Mouse (Mus musculus): ENCODE results near the gene Nubp1. TPM values are rescaled to one million over a fixed set of nuclear protein-coding genes. Genes with fewer than 3 reads are reported as not detected.
A peak's percentile ranks its signal among the peaks of the same experiment; 100 is the strongest.

Gene Nubp1
- polyA plus RNA-seq, 1 experiment from 2014 or later: 46.0 TPM

GRCm38 (mm10) chr16:10377286-10377685 lies 34.5 kb upstream of the Nubp1 start:
- Histone ChIP-seq H3K9ac (no peak overlapping the region), H3K9me3 (ENCODE audit: control insufficient read depth, low read length) (no peaks in the 10 kb centered on the region), H3K36me3 (replicated peaks; ENCODE audit: control insufficient read depth, insufficient read depth) (no peaks in the 10 kb centered on the region), H3K27me3 (ENCODE audit: control insufficient read depth, insufficient read depth, low read length) (no peaks in the 10 kb centered on the region), H3K4me1 (replicated peaks; ENCODE audit: control insufficient read depth, insufficient read depth, low read length) (peaks cover 10% of the 10 kb centered on the region; the same call in 1 of the 2 replicates), H3K4me2 (replicated peaks) (no peak overlapping the region), H3K4me3 (replicated peaks; ENCODE audit: low read length) (no peak overlapping the region), H3K27ac (no peak overlapping the region)
- ATAC-seq (ENCODE audit: low FRiP score): no peak
- 67% methylated on average over 1 of the region's 1 CpGs for WGBS
- DNase-seq (ENCODE audit: low spot score): no peak

- DNase-seq (ENCODE audit: low spot score) (no peak), ATAC-seq (ENCODE audit: low FRiP score) (no peak)
- H3K27ac ChIP-seq: no peak overlapping the region
- H3K4me1 ChIP-seq (replicated peaks; ENCODE audit: control insufficient read depth, insufficient read depth, low read length): peaks cover 6% of the 10 kb centered on the region; the same call in 1 of the 2 replicates
- no peaks in the 10 kb centered on the region for H3K36me3 ChIP-seq (replicated peaks; ENCODE audit: control insufficient read depth, insufficient read depth)
- 80% methylated on average over 2 of the region's 2 CpGs for WGBS
- H3K9me3 ChIP-seq (ENCODE audit: control insufficient read depth, low read length): no peaks in the 10 kb centered on the region
- no peaks in the 10 kb centered on the region for H3K27me3 ChIP-seq (ENCODE audit: control insufficient read depth, insufficient read depth, low read length)
- no peak overlapping the region for H3K4me3 ChIP-seq (replicated peaks; ENCODE audit: low read length)
- no peak overlapping the region for H3K9ac ChIP-seq
- H3K4me2 ChIP-seq (replicated peaks): no peak overlapping the region
These were observed 32.2 kb upstream of the Nubp1 start for GRCm38 (mm10) chr16:10379531-10379930.

GRCm38 (mm10) chr16:10384060-10384497 lies 27.7 kb upstream of the Nubp1 start:
- H3K27me3 ChIP-seq (ENCODE audit: control insufficient read depth, insufficient read depth, low read length): no peaks in the 10 kb centered on the region; the same call in 1 of the 2 replicates
- H3K9me3 ChIP-seq (ENCODE audit: control insufficient read depth, low read length): no peaks in the 10 kb centered on the region
- 45% methylated on average over 8 of the region's 8 CpGs for WGBS
- H3K36me3 ChIP-seq (replicated peaks; ENCODE audit: control insufficient read depth, insufficient read depth): no peaks in the 10 kb centered on the region
- no peaks in the 10 kb centered on the region for H3K4me1 ChIP-seq (replicated peaks; ENCODE audit: control insufficient read depth, insufficient read depth, low read length)
- H3K4me3 ChIP-seq (replicated peaks; ENCODE audit: low read length): no peak overlapping the region
- H3K27ac ChIP-seq: no peak overlapping the region
- H3K4me2 ChIP-seq (replicated peaks): no peak overlapping the region
- no peak overlapping the region for H3K9ac ChIP-seq
- ATAC-seq (ENCODE audit: low FRiP score): no peak
- no peak for DNase-seq (ENCODE audit: low spot score)

- Histone ChIP-seq H3K27ac (no peak overlapping the region), H3K27me3 (ENCODE audit: control insufficient read depth, insufficient read depth, low read length) (no peaks in the 10 kb centered on the region; the same call in 1 of the 2 replicates), H3K4me2 (replicated peaks) (no peak overlapping the region), H3K4me3 (replicated peaks; ENCODE audit: low read length) (no peak overlapping the region), H3K4me1 (replicated peaks; ENCODE audit: control insufficient read depth, insufficient read depth, low read length) (no peaks in the 10 kb centered on the region), H3K36me3 (replicated peaks; ENCODE audit: control insufficient read depth, insufficient read depth) (no peaks in the 10 kb centered on the region), H3K9me3 (ENCODE audit: control insufficient read depth, low read length) (no peaks in the 10 kb centered on the region), H3K9ac (no peak overlapping the region)
- WGBS: 65% methylated on average over 3 of the region's 3 CpGs
- no peak for DNase-seq (ENCODE audit: low spot score)
- no peak for ATAC-seq (ENCODE audit: low FRiP score)
These were observed 27.2 kb upstream of the Nubp1 start for GRCm38 (mm10) chr16:10384544-10384943.

- Histone ChIP-seq H3K4me2 (replicated peaks) (no peak overlapping the region), H3K27ac (no peak overlapping the region), H3K27me3 (ENCODE audit: control insufficient read depth, insufficient read depth, low read length) (no peaks in the 10 kb centered on the region; the same call in 1 of the 2 replicates), H3K9me3 (ENCODE audit: control insufficient read depth, low read length) (no peaks in the 10 kb centered on the region), H3K4me1 (replicated peaks; ENCODE audit: control insufficient read depth, insufficient read depth, low read length) (no peaks in the 10 kb centered on the region), H3K9ac (no peak overlapping the region), H3K36me3 (replicated peaks; ENCODE audit: control insufficient read depth, insufficient read depth) (no peaks in the 10 kb centered on the region), H3K4me3 (replicated peaks; ENCODE audit: low read length) (no peak overlapping the region)
- ATAC-seq (ENCODE audit: low FRiP score) (no peak), DNase-seq (ENCODE audit: low spot score) (no peak)
- WGBS: 81% methylated on average over 12 of the region's 12 CpGs
These were observed 26.5 kb upstream of the Nubp1 start for GRCm38 (mm10) chr16:10385261-10385660.

- Histone ChIP-seq H3K9me3 (ENCODE audit: control insufficient read depth, low read length) (no peaks in the 10 kb centered on the region), H3K4me1 (replicated peaks; ENCODE audit: control insufficient read depth, insufficient read depth, low read length) (no peaks in the 10 kb centered on the region), H3K4me2 (replicated peaks) (no peak overlapping the region), H3K9ac (no peak overlapping the region), H3K27me3 (ENCODE audit: control insufficient read depth, insufficient read depth, low read length) (no peaks in the 10 kb centered on the region; the same call in 1 of the 2 replicates), H3K36me3 (replicated peaks; ENCODE audit: control insufficient read depth, insufficient read depth) (no peaks in the 10 kb centered on the region), H3K27ac (no peak overlapping the region), H3K4me3 (replicated peaks; ENCODE audit: low read length) (no peak overlapping the region)
- no peak for ATAC-seq (ENCODE audit: low FRiP score)
- DNase-seq (ENCODE audit: low spot score): no peak
- 92% methylated on average over 6 of the region's 6 CpGs for WGBS
These were observed 22.9 kb upstream of the Nubp1 start for GRCm38 (mm10) chr16:10388634-10389365.

- Histone ChIP-seq H3K36me3 (replicated peaks; ENCODE audit: control insufficient read depth, insufficient read depth) (no peaks in the 10 kb centered on the region), H3K27me3 (ENCODE audit: control insufficient read depth, insufficient read depth, low read length) (no peaks in the 10 kb centered on the region; the same call in 1 of the 2 replicates), H3K4me3 (replicated peaks; ENCODE audit: low read length) (no peak overlapping the region), H3K9me3 (ENCODE audit: control insufficient read depth, low read length) (no peaks in the 10 kb centered on the region), H3K4me2 (replicated peaks) (no peak overlapping the region), H3K9ac (no peak overlapping the region), H3K27ac (no peak overlapping the region), H3K4me1 (replicated peaks; ENCODE audit: control insufficient read depth, insufficient read depth, low read length) (no peaks in the 10 kb centered on the region)
- 88% methylated on average over 9 of the region's 9 CpGs for WGBS
- ATAC-seq (ENCODE audit: low FRiP score) (no peak), DNase-seq (ENCODE audit: low spot score) (no peak)
These were observed 19.2 kb upstream of the Nubp1 start for GRCm38 (mm10) chr16:10392587-10392986.

GRCm38 (mm10) chr16:10394699-10395540 lies 16.8 kb upstream of the Nubp1 start, which contains the start of gene Tekt5:
Gene Tekt5 (minus strand): TSS chr16:10395490.
- 0 out of 2 replicates have a peak, but pooled peaks have one; percentile 59 for ATAC-seq (ENCODE audit: low FRiP score)

GRCm38 (mm10) chr16:10398755-10399154 lies 13.0 kb upstream of the Nubp1 start:
- H3K4me2 ChIP-seq (replicated peaks): no peak overlapping the region
- H3K9ac ChIP-seq: no peak overlapping the region
- H3K4me3 ChIP-seq (replicated peaks; ENCODE audit: low read length): no peak overlapping the region
- no peak overlapping the region for H3K27ac ChIP-seq
- DNase-seq (ENCODE audit: low spot score) (no peak), ATAC-seq (ENCODE audit: low FRiP score) (no peak)
- no peaks in the 10 kb centered on the region for H3K36me3 ChIP-seq (replicated peaks; ENCODE audit: control insufficient read depth, insufficient read depth)
- WGBS: 73% methylated on average over 5 of the region's 5 CpGs
- H3K4me1 ChIP-seq (replicated peaks; ENCODE audit: control insufficient read depth, insufficient read depth, low read length): no peaks in the 10 kb centered on the region
- H3K27me3 ChIP-seq (ENCODE audit: control insufficient read depth, insufficient read depth, low read length): no peaks in the 10 kb centered on the region
- H3K9me3 ChIP-seq (ENCODE audit: control insufficient read depth, low read length): no peaks in the 10 kb centered on the region

More at GRCm38 (mm10) chr16:10394699-10395540, 16.8 kb upstream of the Nubp1 start, which contains the start of gene Tekt5:
- H3K27me3 ChIP-seq (ENCODE audit: control insufficient read depth, insufficient read depth, low read length): no peaks in the 10 kb centered on the region
- no peaks in the 10 kb centered on the region for H3K4me1 ChIP-seq (replicated peaks; ENCODE audit: control insufficient read depth, insufficient read depth, low read length)
- peak; percentile 62 for DNase-seq (ENCODE audit: low spot score)
- peak within 1 kb of the TSS; percentile 28 for H3K4me3 ChIP-seq (replicated peaks; ENCODE audit: low read length)
- WGBS: 9% methylated on average over 37 of the region's 37 CpGs
- H3K9me3 ChIP-seq (ENCODE audit: control insufficient read depth, low read length): no peaks in the 10 kb centered on the region
- H3K36me3 ChIP-seq (replicated peaks; ENCODE audit: control insufficient read depth, insufficient read depth): no peaks in the 10 kb centered on the region
- H3K27ac ChIP-seq: no peak within 1 kb of the TSS
- peak within 1 kb of the TSS; percentile 50 for H3K9ac ChIP-seq
- peak within 1 kb of the TSS; percentile 54 for H3K4me2 ChIP-seq (replicated peaks)
